Mouse (Mus musculus): ENCODE data around the gene D430041D05Rik. TPM values are rescaled to one million over a fixed set of nuclear protein-coding genes. Genes with fewer than 3 reads are reported as not detected.
"Not testable (repeated sequence)": the region's sequence is repeated elsewhere in the genome, so short reads cannot be mapped to it uniquely, and the experiment has no call there.

Gene D430041D05Rik
- polyA plus RNA-seq, 3 experiments from 2014 or later: 0.17 TPM; not detected in 2

- not testable (repeated sequence) for ATAC-seq
Measured at GRCm38 (mm10) chr2:104111170-104111797, 299.5 kb downstream of the D430041D05Rik start.

DNA sequence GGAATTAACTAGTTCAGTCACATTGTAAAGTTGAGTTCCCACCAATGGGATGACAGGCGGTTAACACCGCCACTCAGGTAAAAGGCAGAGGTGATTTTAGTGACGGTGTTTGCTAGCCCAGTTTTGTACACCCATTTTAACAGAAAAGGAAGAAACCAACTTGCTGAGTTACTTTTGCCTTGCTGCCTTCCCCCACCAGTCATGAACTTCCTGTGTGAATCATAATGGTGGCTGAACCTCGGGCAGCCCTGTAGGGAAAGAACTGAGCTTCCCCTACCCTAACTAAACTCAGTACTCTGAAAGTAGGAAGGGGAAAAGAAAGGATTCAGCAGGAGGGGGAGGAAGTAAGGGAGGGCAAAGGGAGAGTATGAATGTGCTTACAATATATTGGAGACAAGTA lies 300.8 kb downstream of the D430041D05Rik start:
- no peak for ATAC-seq

GRCm38 (mm10) chr2:104109528-104109927 lies 301.3 kb downstream of the D430041D05Rik start:
- ATAC-seq: no peak

DNA sequence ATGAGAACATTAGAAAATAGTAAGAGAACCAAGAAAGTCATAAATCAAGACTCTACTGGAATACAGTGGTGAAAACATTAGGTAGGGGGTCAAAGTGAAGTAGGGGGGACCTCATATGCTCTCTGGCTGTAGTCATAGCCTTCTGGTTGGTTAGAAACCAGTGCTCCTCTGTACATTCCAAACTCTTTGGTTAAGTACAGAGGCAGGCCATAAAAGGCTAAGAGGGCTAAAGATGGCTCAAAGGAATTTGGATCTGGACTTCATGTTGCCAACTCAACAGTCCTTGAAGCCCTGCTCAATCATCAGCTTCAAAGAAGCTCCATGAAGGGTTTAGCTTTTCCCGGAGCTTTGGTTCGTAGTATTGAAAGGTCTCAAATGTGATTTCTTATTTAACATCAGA lies 301.8 kb downstream of the D430041D05Rik start:
- ATAC-seq: not testable (repeated sequence)

GRCm38 (mm10) chr2:104104800-104105199 lies 306.0 kb downstream of the D430041D05Rik start:
- no peak for ATAC-seq

DNA sequence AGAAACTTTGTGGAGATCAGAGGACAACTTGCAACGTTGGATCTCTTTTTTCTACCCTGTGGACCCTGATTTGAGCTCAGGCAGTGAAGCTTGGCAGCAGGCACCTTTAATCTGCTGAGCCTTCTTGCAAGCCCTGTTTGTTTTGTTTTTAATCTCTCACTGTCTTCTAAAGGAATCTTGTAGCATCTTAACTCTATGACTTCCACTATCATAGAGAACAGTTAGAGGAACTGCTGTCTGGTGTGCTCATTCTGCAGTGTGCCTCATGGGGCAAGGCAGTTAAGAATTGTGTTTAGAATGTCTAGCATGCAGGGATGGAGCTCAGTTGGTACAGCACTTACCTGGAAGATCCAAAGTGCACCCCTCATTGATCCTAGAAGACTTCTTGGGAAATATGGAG lies 310.9 kb downstream of the D430041D05Rik start:
- ATAC-seq: no peak

DNA sequence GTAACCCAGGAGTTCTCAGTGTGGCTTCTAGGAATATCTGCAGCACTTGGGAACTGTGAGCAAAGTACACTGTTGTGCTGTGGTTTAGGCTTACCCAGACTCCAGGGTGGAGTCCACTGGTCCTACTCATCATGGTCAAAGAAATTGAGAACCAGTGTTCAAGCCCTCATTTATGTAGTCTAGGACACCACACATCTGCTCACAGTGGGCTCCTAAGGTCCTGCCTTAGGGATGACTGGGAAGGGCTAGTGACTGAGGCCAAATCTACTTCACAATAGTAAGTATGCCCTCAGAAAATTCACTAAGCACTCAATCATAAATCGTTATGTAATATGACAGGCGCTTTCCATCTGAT lies 311.6 kb downstream of the D430041D05Rik start:
- no peak for ATAC-seq

- no peak for ATAC-seq
Measured at GRCm38 (mm10) chr2:104098529-104099230, 312.1 kb downstream of the D430041D05Rik start.

- ATAC-seq: not testable (repeated sequence)
Measured at GRCm38 (mm10) chr2:104097396-104097795, 313.4 kb downstream of the D430041D05Rik start.

- ATAC-seq: not testable (repeated sequence)
Measured at GRCm38 (mm10) chr2:104096796-104097195, 314.0 kb downstream of the D430041D05Rik start.

DNA sequence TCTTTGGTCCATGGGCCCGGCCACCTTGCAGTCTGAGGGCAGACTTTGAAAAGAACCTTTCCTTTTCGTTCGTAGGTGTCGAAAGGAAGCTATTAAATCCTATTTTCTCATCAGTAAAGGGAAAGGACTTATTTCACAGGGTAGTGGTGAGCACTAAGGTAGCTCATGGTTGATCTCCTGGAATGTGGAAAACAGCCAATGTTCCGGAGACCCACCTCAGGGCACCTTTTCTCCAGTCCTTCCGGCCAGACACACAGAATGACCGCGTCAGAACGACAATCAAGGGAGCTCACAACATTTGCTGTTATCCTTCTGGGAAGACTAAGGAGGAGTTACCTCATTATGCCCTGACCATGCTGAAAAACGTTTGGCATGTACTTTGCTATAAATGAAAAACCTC lies 314.6 kb downstream of the D430041D05Rik start:
- ATAC-seq: no peak

DNA sequence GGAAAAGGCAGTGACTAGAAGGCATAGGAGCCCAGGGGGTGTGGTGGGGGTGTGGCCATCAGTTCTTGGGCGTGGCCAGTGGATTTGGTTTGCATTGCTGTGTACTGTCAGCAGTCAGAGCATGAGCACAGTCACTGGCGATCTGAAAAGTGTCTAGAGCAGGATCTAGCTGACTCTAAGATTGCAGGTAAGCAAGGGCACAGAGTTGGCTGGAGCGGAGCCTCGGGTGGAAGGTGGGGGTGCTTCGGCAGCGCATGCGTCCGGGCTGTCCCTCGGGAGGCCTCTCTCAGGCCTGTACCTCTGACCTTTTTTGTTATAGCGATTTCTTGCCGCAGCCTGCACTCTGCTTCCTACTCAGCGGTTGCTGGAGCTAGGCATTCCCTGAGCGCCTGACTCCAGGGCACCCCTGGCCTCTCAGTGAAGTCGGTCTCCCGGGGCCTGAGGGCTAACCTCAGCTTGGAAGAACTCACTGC lies 315.0 kb downstream of the D430041D05Rik start, which contains the start of gene Cd59a:
Gene Cd59a, plus strand, starts transcription at position 61 of the 473 bp plus-strand sequence.
- no peak for ATAC-seq

DNA sequence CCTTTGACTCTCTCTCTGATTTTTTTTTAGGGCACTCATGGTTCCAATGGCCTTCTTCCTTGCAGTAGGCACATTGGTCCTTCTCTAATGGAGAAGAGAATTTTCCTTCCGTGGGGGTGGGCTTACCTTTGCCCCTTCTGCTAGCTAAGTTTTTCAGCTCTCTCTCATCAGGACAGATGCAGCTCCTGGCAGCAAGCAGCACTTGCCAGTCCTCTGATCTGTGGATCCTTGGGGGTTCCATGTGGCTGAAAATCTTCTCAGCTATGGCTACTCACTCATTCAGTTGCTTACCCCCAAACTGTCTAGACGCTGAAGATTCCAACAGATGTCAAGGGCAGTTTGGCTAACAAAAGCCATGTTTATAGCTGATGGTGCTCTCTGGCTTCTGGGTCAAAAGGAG lies 317.5 kb downstream of the D430041D05Rik start:
- ATAC-seq: no peak

Other genes starting within 250 kb of the D430041D05Rik start
- 10 to 100 TPM; 11.2 to 16.3 (median 12.5) TPM for gene Hipk3, start 83.4 kb upstream of the D430041D05Rik start, polyA plus RNA-seq (2017; shearing (Covaris generic))
- 10 to 100 TPM; 64.5 to 85.7 (median 78.2) TPM for gene Cstf3, start 179.5 kb upstream of the D430041D05Rik start, polyA plus RNA-seq (2017; shearing (Covaris generic))

Data from inflammation-experienced regulatory T-cells, adult 6 months (primary cell).